Mouse (Mus musculus): ENCODE measurements around the gene Pitpnb. TPM values are rescaled to one million over a fixed set of nuclear protein-coding genes. Genes with fewer than 3 reads are reported as not detected.

Pitpnb gene
- total RNA-seq (2021), result 10 to 100 TPM; 74.5 to 77.7 TPM

- intact Hi-C loops (cut with DNase I), result no loop called here
Observed at GRCm38 (mm10) chr5:111330417-111331098, at the start of gene Pitpnb. Gene Pitpnb (plus strand): TSS chr5:111330763.

GRCm38 (mm10) chr5:111284420-111285175 lies 46.0 kb upstream of the Pitpnb start:
- intact Hi-C loops (cut with DNase I), result no loop called here
- DNase-seq (ENCODE audit: extremely low spot score in 1 of 2, low spot score in 2 of 2), result peak in 1 of 2 experiments; percentile 17

More at GRCm38 (mm10) chr5:111330417-111331098, at the start of gene Pitpnb:
- peak; percentile 96 to 99 for DNase-seq (ENCODE audit: extremely low spot score in 1 of 2, low spot score in 2 of 2)

GRCm38 (mm10) chr5:111287571-111287970 lies 43.0 kb upstream of the Pitpnb start:
- intact Hi-C loops (cut with DNase I), result no loop called here
- DNase-seq (ENCODE audit: extremely low spot score in 1 of 2, low spot score in 2 of 2), result peak in 1 of 2 experiments; percentile 13

- no peak for DNase-seq (ENCODE audit: extremely low spot score in 1 of 2, low spot score in 2 of 2)
- intact Hi-C loops (cut with DNase I), result no loop called here
Observed at GRCm38 (mm10) chr5:111288486-111288885, 42.1 kb upstream of the Pitpnb start.

GRCm38 (mm10) chr5:111290071-111290470 lies 40.5 kb upstream of the Pitpnb start:
- peak in 1 of 2 experiments; percentile 36 for DNase-seq (ENCODE audit: extremely low spot score in 1 of 2, low spot score in 2 of 2)
- intact Hi-C loops (cut with DNase I), result no loop called here

- intact Hi-C loops (cut with DNase I), result no loop called here
- peak; percentile 70 to 76 for DNase-seq (ENCODE audit: extremely low spot score in 1 of 2, low spot score in 2 of 2)
Observed at GRCm38 (mm10) chr5:111291639-111292038, 38.9 kb upstream of the Pitpnb start.

- DNase-seq (ENCODE audit: extremely low spot score in 1 of 2, low spot score in 2 of 2), result no peak
- intact Hi-C loops (cut with DNase I), result no loop called here
Observed at GRCm38 (mm10) chr5:111297801-111298200, 32.8 kb upstream of the Pitpnb start.

GRCm38 (mm10) chr5:111298706-111299105 lies 31.9 kb upstream of the Pitpnb start:
- intact Hi-C loops (cut with DNase I), result no loop called here
- DNase-seq (ENCODE audit: extremely low spot score in 1 of 2, low spot score in 2 of 2), result no peak

- no peak for DNase-seq (ENCODE audit: extremely low spot score in 1 of 2, low spot score in 2 of 2)
- intact Hi-C loops (cut with DNase I), result no loop called here
Observed at GRCm38 (mm10) chr5:111300776-111301175, 29.8 kb upstream of the Pitpnb start.

- DNase-seq (ENCODE audit: extremely low spot score in 1 of 2, low spot score in 2 of 2), result no peak
- intact Hi-C loops (cut with DNase I), result no loop called here
Observed at GRCm38 (mm10) chr5:111301736-111302135, 28.8 kb upstream of the Pitpnb start.

GRCm38 (mm10) chr5:111304730-111305129 lies 25.8 kb upstream of the Pitpnb start:
- intact Hi-C loops (cut with DNase I), result no loop called here
- DNase-seq (ENCODE audit: extremely low spot score in 1 of 2, low spot score in 2 of 2), result no peak

GRCm38 (mm10) chr5:111310185-111310584 lies 20.4 kb upstream of the Pitpnb start:
- DNase-seq (ENCODE audit: extremely low spot score in 1 of 2, low spot score in 2 of 2), result no peak
- intact Hi-C loops (cut with DNase I), result no loop called here

GRCm38 (mm10) chr5:111313833-111314232 lies 16.7 kb upstream of the Pitpnb start:
- no peak for DNase-seq (ENCODE audit: extremely low spot score in 1 of 2, low spot score in 2 of 2)
- intact Hi-C loops (cut with DNase I), result no loop called here

GRCm38 (mm10) chr5:111315061-111315460 lies 15.5 kb upstream of the Pitpnb start:
- no peak for DNase-seq (ENCODE audit: extremely low spot score in 1 of 2, low spot score in 2 of 2)
- intact Hi-C loops (cut with DNase I), result no loop called here

GRCm38 (mm10) chr5:111317526-111317925 lies 13.0 kb upstream of the Pitpnb start:
- intact Hi-C loops (cut with DNase I), result no loop called here
- no peak for DNase-seq (ENCODE audit: extremely low spot score in 1 of 2, low spot score in 2 of 2)

GRCm38 (mm10) chr5:111318946-111319345 lies 11.6 kb upstream of the Pitpnb start:
- intact Hi-C loops (cut with DNase I), result no loop called here
- DNase-seq (ENCODE audit: extremely low spot score in 1 of 2, low spot score in 2 of 2), result no peak

GRCm38 (mm10) chr5:111325813-111326212 lies 4.8 kb upstream of the Pitpnb start:
- intact Hi-C loops (cut with DNase I), result no loop called here
- DNase-seq (ENCODE audit: extremely low spot score in 1 of 2, low spot score in 2 of 2), result no peak

- intact Hi-C loops (cut with DNase I), result no loop called here
- DNase-seq (ENCODE audit: extremely low spot score in 1 of 2, low spot score in 2 of 2), result no peak
Observed at GRCm38 (mm10) chr5:111327420-111327819, 3.1 kb upstream of the Pitpnb start.

- DNase-seq (ENCODE audit: extremely low spot score in 1 of 2, low spot score in 2 of 2), result no peak
- intact Hi-C loops (cut with DNase I), result no loop called here
Observed at GRCm38 (mm10) chr5:111329782-111330416, 664 bp upstream of the Pitpnb start.

GRCm38 (mm10) chr5:111331099-111331435 lies 504 bp downstream of the Pitpnb start:
- DNase-seq (ENCODE audit: extremely low spot score in 1 of 2, low spot score in 2 of 2), result peak in 1 of 2 experiments; percentile 17
- intact Hi-C loops (cut with DNase I), result no loop called here
